Mouse (Mus musculus): Measurements from ENCODE around the gene Agbl1. TPM values are rescaled to one million over a fixed set of nuclear protein-coding genes. Genes with fewer than 3 reads are reported as not detected.

Gene Agbl1
- total RNA-seq (2023), result under 1 TPM in 1 of 2 experiments, not detected in 1; 0.18 TPM

DNA sequence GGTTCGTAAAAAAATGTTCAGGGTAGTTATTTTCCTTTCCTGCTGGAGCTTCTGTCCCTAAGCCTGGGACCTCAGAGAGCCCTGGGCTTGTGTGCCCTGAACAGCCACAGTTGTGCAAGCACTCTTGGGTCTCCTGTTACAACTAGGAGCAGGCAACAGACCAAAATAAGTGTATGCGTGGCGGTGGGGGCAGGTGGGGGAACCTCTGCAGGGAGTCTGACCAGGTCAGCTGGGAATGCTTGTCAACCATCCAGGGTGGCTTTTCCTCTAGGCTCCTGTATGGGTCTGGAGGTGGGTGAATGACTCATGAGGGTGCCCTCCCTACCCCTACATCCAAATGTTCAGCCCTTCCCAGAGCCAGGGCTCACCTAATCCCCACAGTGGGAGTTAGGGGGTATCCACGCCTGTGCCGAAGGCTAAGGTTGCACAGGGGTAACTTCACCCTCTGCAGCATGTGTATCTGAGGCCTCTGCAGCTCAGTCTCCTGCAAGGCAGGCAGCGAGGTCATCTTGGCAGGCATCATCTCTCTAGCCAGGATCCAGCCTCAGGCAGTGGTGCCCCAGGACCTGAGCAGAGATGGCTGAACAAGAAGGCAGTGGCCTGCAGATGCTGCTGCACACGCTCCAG, at the start of gene Agbl1:
Agbl1 (plus strand) TSS at position 577 of the 627 bp plus-strand sequence.

